Mouse (Mus musculus): ENCODE measurements around the gene Crtc3. TPM values are rescaled to one million over a fixed set of nuclear protein-coding genes. Genes with fewer than 3 reads are reported as not detected.

Gene Crtc3
- polyA plus RNA-seq, 1 experiment from 2014 or later: 4.2 TPM

GRCm38 (mm10) chr7:80655350-80656013 is 33.2 kb downstream of the Crtc3 start:
- peaks cover 34% of the 10 kb centered on the region for H3K4me1 ChIP-seq (replicated peaks)
- H3K36me3 ChIP-seq (replicated peaks): no peaks in the 10 kb centered on the region
- H3K9ac ChIP-seq: no peak overlapping the region
- no peaks in the 10 kb centered on the region for H3K9me3 ChIP-seq (replicated peaks)
- no peak overlapping the region for H3K27ac ChIP-seq (replicated peaks)
- H3K4me2 ChIP-seq: no peak overlapping the region
- ATAC-seq (ENCODE audit: insufficient read depth): no peak
- 66% methylated on average over 6 of the region's 6 CpGs for WGBS (ENCODE audit: insufficient replicate concordance)
- no peak overlapping the region for H3K4me3 ChIP-seq (replicated peaks)
- no peaks in the 10 kb centered on the region for H3K27me3 ChIP-seq

GRCm38 (mm10) chr7:80654926-80655325 is 33.8 kb downstream of the Crtc3 start:
- peaks cover 28% of the 10 kb centered on the region for H3K4me1 ChIP-seq (replicated peaks)
- no peaks in the 10 kb centered on the region for H3K27me3 ChIP-seq
- no peak for ATAC-seq (ENCODE audit: insufficient read depth)
- H3K9me3 ChIP-seq (replicated peaks): no peaks in the 10 kb centered on the region
- H3K4me2 ChIP-seq: no peak overlapping the region
- no peak overlapping the region for H3K27ac ChIP-seq (replicated peaks)
- H3K4me3 ChIP-seq (replicated peaks): no peak overlapping the region
- no peak overlapping the region for H3K9ac ChIP-seq
- WGBS (ENCODE audit: insufficient replicate concordance): 70% methylated on average over 5 of the region's 5 CpGs
- H3K36me3 ChIP-seq (replicated peaks): no peaks in the 10 kb centered on the region

GRCm38 (mm10) chr7:80654393-80654792 is 34.3 kb downstream of the Crtc3 start:
- Histone ChIP-seq H3K9ac (no peak overlapping the region), H3K27ac (replicated peaks) (0 out of 2 replicates have a peak overlapping the region, but pooled peaks have one; percentile 21)
- WGBS (ENCODE audit: insufficient replicate concordance): 60% methylated on average over 7 of the region's 7 CpGs

GRCm38 (mm10) chr7:80653971-80654370 is 34.7 kb downstream of the Crtc3 start:
- H3K9ac ChIP-seq: no peak overlapping the region
- H3K36me3 ChIP-seq (replicated peaks): no peaks in the 10 kb centered on the region
- H3K4me1 ChIP-seq (replicated peaks): peaks cover 23% of the 10 kb centered on the region; the same call in 1 of the 2 replicates
- H3K27me3 ChIP-seq: no peaks in the 10 kb centered on the region
- H3K9me3 ChIP-seq (replicated peaks): no peaks in the 10 kb centered on the region
- H3K27ac ChIP-seq (replicated peaks): 0 out of 2 replicates have a peak overlapping the region, but pooled peaks have one; percentile 21
- ATAC-seq (ENCODE audit: insufficient read depth): no peak
- H3K4me3 ChIP-seq (replicated peaks): no peak overlapping the region
- H3K4me2 ChIP-seq: no peak overlapping the region
- WGBS (ENCODE audit: insufficient replicate concordance): 76% methylated on average over 7 of the region's 7 CpGs

More at GRCm38 (mm10) chr7:80654393-80654792, 34.3 kb downstream of the Crtc3 start:
- H3K4me1 ChIP-seq (replicated peaks): peaks cover 23% of the 10 kb centered on the region; the same call in 1 of the 2 replicates
- no peaks in the 10 kb centered on the region for H3K9me3 ChIP-seq (replicated peaks)
- H3K4me2 ChIP-seq: no peak overlapping the region
- ATAC-seq (ENCODE audit: insufficient read depth): no peak
- H3K4me3 ChIP-seq (replicated peaks): no peak overlapping the region
- no peaks in the 10 kb centered on the region for H3K27me3 ChIP-seq
- no peaks in the 10 kb centered on the region for H3K36me3 ChIP-seq (replicated peaks)

GRCm38 (mm10) chr7:80653077-80653476 is 35.6 kb downstream of the Crtc3 start:
- ATAC-seq (ENCODE audit: insufficient read depth): no peak
- Histone ChIP-seq H3K27me3 (no peaks in the 10 kb centered on the region), H3K4me2 (no peak overlapping the region), H3K4me3 (replicated peaks) (no peak overlapping the region), H3K9ac (no peak overlapping the region), H3K36me3 (replicated peaks) (no peaks in the 10 kb centered on the region), H3K9me3 (replicated peaks) (no peaks in the 10 kb centered on the region), H3K27ac (replicated peaks) (0 out of 2 replicates have a peak overlapping the region, but pooled peaks have one; percentile 20), H3K4me1 (replicated peaks) (peaks cover 23% of the 10 kb centered on the region; the same call in 1 of the 2 replicates)
- whole genome bisulfite sequencing (ENCODE audit: insufficient replicate concordance): 72% methylated on average over 10 of the region's 10 CpGs

- Histone ChIP-seq H3K9me3 (replicated peaks) (no peaks in the 10 kb centered on the region), H3K4me1 (replicated peaks) (peaks cover 29% of the 10 kb centered on the region), H3K9ac (no peak overlapping the region), H3K36me3 (replicated peaks) (no peaks in the 10 kb centered on the region), H3K4me3 (replicated peaks) (no peak overlapping the region), H3K27ac (replicated peaks) (peak overlapping the region; percentile 46; the same call in 1 of the 2 replicates), H3K4me2 (no peak overlapping the region; the same call in 1 of the 2 replicates), H3K27me3 (no peaks in the 10 kb centered on the region)
- WGBS (ENCODE audit: insufficient replicate concordance): 42% methylated on average over 5 of the region's 5 CpGs
- no peak for ATAC-seq (ENCODE audit: insufficient read depth)
Observed at GRCm38 (mm10) chr7:80652289-80652688, 36.4 kb downstream of the Crtc3 start.

- Histone ChIP-seq H3K36me3 (replicated peaks) (no peaks in the 10 kb centered on the region), H3K27me3 (no peaks in the 10 kb centered on the region), H3K4me3 (replicated peaks) (peak overlapping the region; percentile 15), H3K4me1 (replicated peaks) (peaks cover 33% of the 10 kb centered on the region), H3K9me3 (replicated peaks) (no peaks in the 10 kb centered on the region), H3K27ac (replicated peaks) (peak overlapping the region; percentile 33; the same call in 1 of the 2 replicates), H3K9ac (no peak overlapping the region), H3K4me2 (peak overlapping the region; percentile 52)
- 44% methylated on average over 7 of the region's 7 CpGs for WGBS (ENCODE audit: insufficient replicate concordance)
- ATAC-seq (ENCODE audit: insufficient read depth): no peak
Observed at GRCm38 (mm10) chr7:80647437-80647871, 41.2 kb downstream of the Crtc3 start.

- 31% methylated on average over 10 of the region's 10 CpGs for WGBS (ENCODE audit: insufficient replicate concordance)
- ATAC-seq (ENCODE audit: insufficient read depth): peak; percentile 72
Observed at GRCm38 (mm10) chr7:80646093-80647025, 42.3 kb downstream of the Crtc3 start.

GRCm38 (mm10) chr7:80642976-80643666 is 45.6 kb downstream of the Crtc3 start:
- H3K27ac ChIP-seq (replicated peaks): no peak overlapping the region
- no peaks in the 10 kb centered on the region for H3K36me3 ChIP-seq (replicated peaks)
- no peak overlapping the region for H3K4me2 ChIP-seq
- H3K4me3 ChIP-seq (replicated peaks): no peak overlapping the region
- no peak overlapping the region for H3K9ac ChIP-seq
- no peak for ATAC-seq (ENCODE audit: insufficient read depth)
- no peaks in the 10 kb centered on the region for H3K9me3 ChIP-seq (replicated peaks)
- 20% methylated on average over 8 of the region's 8 CpGs for WGBS (ENCODE audit: insufficient replicate concordance)
- H3K27me3 ChIP-seq: no peaks in the 10 kb centered on the region
- H3K4me1 ChIP-seq (replicated peaks): peaks cover 67% of the 10 kb centered on the region

More at GRCm38 (mm10) chr7:80646093-80647025, 42.3 kb downstream of the Crtc3 start:
- Histone ChIP-seq H3K27ac (replicated peaks) (no peak overlapping the region; the same call in 1 of the 2 replicates), H3K9ac (no peak overlapping the region), H3K4me2 (peak overlapping the region; percentile 52; the same call in 1 of the 2 replicates), H3K27me3 (no peaks in the 10 kb centered on the region), H3K4me3 (replicated peaks) (no peak overlapping the region), H3K4me1 (replicated peaks) (peaks cover 43% of the 10 kb centered on the region), H3K9me3 (replicated peaks) (no peaks in the 10 kb centered on the region), H3K36me3 (replicated peaks) (no peaks in the 10 kb centered on the region)

- no peak overlapping the region for H3K27ac ChIP-seq (replicated peaks)
- no peaks in the 10 kb centered on the region for H3K9me3 ChIP-seq (replicated peaks)
- H3K9ac ChIP-seq: no peak overlapping the region
- ATAC-seq (ENCODE audit: insufficient read depth): no peak
- H3K4me1 ChIP-seq (replicated peaks): peaks cover 70% of the 10 kb centered on the region
- H3K36me3 ChIP-seq (replicated peaks): no peaks in the 10 kb centered on the region
- no peaks in the 10 kb centered on the region for H3K27me3 ChIP-seq
- H3K4me3 ChIP-seq (replicated peaks): no peak overlapping the region
- WGBS (ENCODE audit: insufficient replicate concordance): 17% methylated on average over 5 of the region's 5 CpGs
- no peak overlapping the region for H3K4me2 ChIP-seq
Observed at GRCm38 (mm10) chr7:80642552-80642951, 46.1 kb downstream of the Crtc3 start.

Data from liver, embryonic 15.5 days (tissue).